Mouse (Mus musculus): ENCODE data around the gene Stard13. TPM values are rescaled to one million over a fixed set of nuclear protein-coding genes. Genes with fewer than 3 reads are reported as not detected.

Gene Stard13
- polyA plus RNA-seq, 1 experiment from 2014 or later: 7.3 TPM

DNA sequence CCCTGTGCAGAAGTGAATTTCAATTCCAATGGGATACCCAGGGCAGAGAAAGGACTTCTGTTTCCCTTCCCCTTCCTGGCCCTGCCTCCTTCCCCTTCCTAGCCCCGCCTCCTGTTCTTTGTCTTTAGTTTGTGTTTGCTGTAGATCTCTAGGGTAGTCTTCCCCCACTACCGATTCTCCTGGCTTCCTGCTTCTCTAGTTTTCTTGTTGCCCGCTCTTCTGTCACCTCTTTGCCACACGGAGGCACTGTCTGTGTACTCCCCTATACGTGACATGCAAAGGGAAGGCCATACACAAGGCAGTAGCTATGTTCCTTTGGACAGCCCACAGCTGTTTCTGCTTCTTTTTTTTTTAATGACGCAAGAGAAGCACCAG is 176.7 kb downstream of the Stard13 start:
- 0 out of 2 replicates have a peak overlapping the region, but pooled peaks have one; percentile 69 for H3K27ac ChIP-seq
- no peak overlapping the region for H3K4me3 ChIP-seq
- H3K4me1 ChIP-seq: peaks cover 19% of the 10 kb centered on the region
- no peak overlapping the region for H3K9ac ChIP-seq
- no peaks in the 10 kb centered on the region; the same call in 1 of the 2 replicates for H3K9me3 ChIP-seq (replicated peaks)
- WGBS: 68% methylated on average over 6 of the region's 6 CpGs
- H3K36me3 ChIP-seq: peaks cover 5% of the 10 kb centered on the region
- ATAC-seq (ENCODE audit: low FRiP score): no peak
- no peak overlapping the region for H3K4me2 ChIP-seq (replicated peaks)
- H3K27me3 ChIP-seq: no peaks in the 10 kb centered on the region

DNA sequence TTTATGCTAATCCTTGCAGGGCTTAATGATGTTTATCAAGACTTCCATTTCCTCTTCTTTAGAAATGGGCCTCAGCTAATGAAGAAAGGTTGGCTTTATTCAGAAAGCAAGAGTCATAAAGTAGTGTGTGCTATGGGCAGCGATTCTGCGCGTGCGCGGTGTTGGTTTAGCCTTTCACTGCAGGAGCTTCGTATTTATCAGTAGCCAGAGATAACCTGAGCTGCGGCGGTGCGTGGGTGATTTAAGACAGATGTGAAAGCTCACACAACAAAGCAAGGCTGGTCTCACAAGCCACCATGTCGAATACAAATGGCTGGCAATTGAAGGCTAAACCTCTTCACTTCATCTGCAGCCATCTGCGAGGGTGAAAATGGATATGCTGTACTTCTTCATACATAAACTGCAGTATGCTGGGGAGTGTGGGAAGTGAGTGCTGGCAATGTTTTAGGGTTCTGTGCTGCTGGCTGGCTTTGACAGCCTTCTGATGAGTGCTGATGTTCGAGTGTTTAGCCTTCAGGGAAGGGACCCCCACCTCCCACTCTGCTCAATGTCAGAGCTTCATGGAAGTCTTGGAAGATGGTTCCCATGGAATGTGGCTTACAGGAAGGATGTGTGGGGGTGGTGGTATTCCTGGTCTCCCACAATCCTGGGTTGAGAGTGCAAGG is 177.2 kb downstream of the Stard13 start:
- WGBS: 70% methylated on average over 12 of the region's 12 CpGs
- peak overlapping the region; percentile 69; the same call in 1 of the 2 replicates for H3K27ac ChIP-seq
- no peak overlapping the region for H3K4me3 ChIP-seq
- no peak overlapping the region for H3K9ac ChIP-seq
- no peak overlapping the region for H3K4me2 ChIP-seq (replicated peaks)
- 0 out of 2 replicates have a peak, but pooled peaks cover 3% of the 10 kb centered on the region for H3K36me3 ChIP-seq
- peaks cover 19% of the 10 kb centered on the region for H3K4me1 ChIP-seq
- ATAC-seq (ENCODE audit: low FRiP score): no peak
- H3K9me3 ChIP-seq (replicated peaks): no peaks in the 10 kb centered on the region
- no peaks in the 10 kb centered on the region for H3K27me3 ChIP-seq

DNA sequence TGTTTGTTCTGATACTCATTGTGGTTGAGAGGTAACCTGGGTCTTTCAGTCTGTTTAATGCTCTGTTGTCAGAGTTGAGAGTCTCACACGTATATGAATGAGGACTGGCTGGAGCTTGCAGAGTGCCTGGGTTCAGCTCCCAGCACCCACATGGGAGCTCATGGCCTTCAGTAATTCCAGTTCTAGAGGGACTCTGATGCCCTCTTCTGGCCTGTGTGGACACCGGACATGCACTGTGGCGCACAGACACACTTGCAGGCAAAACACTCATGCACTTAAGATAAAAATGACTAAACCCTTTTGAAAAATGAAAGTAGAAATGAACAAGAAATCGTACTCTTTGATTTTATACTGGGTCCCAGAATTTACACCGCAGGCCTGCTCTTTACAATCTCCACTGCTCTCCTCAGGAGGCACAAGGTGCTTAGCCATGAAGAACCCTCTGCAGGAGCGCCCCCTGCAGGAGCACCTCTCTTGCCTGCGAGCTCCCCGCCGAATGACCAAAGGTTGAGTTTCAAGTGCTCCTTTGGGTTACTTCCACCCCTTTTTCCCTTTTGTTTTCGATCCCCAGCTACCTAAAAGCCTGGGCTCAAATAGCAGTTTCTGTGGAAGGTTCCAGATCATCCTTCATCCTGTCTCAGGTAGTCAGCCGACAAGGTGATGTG is 178.1 kb downstream of the Stard13 start:
- H3K4me3 ChIP-seq: no peak overlapping the region
- peaks cover 19% of the 10 kb centered on the region for H3K4me1 ChIP-seq
- no peaks in the 10 kb centered on the region for H3K9me3 ChIP-seq (replicated peaks)
- H3K4me2 ChIP-seq (replicated peaks): no peak overlapping the region
- H3K36me3 ChIP-seq: 0 out of 2 replicates have a peak, but pooled peaks cover 3% of the 10 kb centered on the region
- WGBS: 92% methylated on average over 11 of the region's 11 CpGs
- H3K27me3 ChIP-seq: no peaks in the 10 kb centered on the region
- ATAC-seq (ENCODE audit: low FRiP score): no peak
- peak overlapping the region; percentile 30; the same call in 1 of the 2 replicates for H3K27ac ChIP-seq
- H3K9ac ChIP-seq: no peak overlapping the region

DNA sequence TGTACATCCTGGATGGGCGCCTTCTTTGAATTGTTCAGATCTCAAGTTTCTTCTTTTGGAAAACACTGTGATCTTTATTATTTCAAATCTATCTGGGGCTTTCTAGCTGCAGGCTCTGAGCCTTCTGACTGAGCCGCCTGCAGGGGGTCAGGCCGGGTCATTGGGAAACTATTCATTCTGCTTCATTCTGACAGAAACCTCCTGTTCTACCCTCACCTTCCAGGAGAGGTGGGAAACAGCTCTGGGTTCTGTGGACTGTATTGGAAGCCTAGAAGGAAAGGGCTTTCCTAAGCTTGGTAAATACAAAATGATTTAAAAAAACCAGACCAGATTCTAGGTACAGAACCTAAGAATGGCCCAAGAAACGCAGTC is 178.9 kb downstream of the Stard13 start:
- no peak overlapping the region for H3K4me3 ChIP-seq
- peaks cover 16% of the 10 kb centered on the region for H3K4me1 ChIP-seq
- H3K9me3 ChIP-seq (replicated peaks): no peaks in the 10 kb centered on the region
- H3K9ac ChIP-seq: no peak overlapping the region
- H3K27me3 ChIP-seq: no peaks in the 10 kb centered on the region
- no peak overlapping the region for H3K27ac ChIP-seq
- no peak for ATAC-seq (ENCODE audit: low FRiP score)
- no peak overlapping the region for H3K4me2 ChIP-seq (replicated peaks)
- 48% methylated on average over 4 of the region's 4 CpGs for WGBS
- H3K36me3 ChIP-seq: 0 out of 2 replicates have a peak, but pooled peaks cover 3% of the 10 kb centered on the region

DNA sequence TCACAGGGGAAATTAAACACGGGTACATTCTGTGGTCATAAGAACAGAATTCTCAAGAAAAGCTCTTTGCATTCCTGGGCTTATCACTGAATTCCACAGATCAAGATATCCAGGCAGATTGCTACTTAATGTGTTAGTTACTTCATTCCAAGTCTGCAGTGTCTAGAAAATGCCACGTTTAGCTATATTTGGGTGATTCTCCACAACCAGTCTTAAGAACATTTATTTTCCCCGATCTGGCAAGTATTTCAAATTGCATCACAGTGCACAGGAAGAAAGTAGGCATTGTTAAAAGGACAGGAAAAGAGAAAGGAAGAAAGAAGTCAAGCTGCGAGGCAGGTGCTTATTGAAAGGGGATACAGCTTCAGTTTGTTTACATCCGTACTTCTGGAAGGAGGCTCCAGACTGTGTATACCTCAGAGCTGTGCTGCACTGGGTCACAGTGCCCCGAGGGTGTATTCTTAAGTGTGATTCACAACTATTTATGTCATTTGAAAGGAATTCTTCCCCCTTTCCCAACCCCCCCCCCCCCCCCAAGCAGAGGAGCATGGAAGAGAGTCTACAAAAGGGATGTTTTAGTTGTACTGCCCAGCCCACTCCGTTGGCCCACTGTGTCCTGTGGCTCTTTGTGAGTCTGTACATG is 179.4 kb downstream of the Stard13 start:
- H3K27me3 ChIP-seq: no peaks in the 10 kb centered on the region
- H3K4me2 ChIP-seq (replicated peaks): no peak overlapping the region
- no peaks in the 10 kb centered on the region for H3K9me3 ChIP-seq (replicated peaks)
- no peak overlapping the region for H3K9ac ChIP-seq
- H3K36me3 ChIP-seq: 0 out of 2 replicates have a peak, but pooled peaks cover 3% of the 10 kb centered on the region
- no peak overlapping the region for H3K27ac ChIP-seq
- ATAC-seq (ENCODE audit: low FRiP score): 0 out of 2 replicates have a peak, but pooled peaks have one; percentile 60
- H3K4me1 ChIP-seq: peaks cover 16% of the 10 kb centered on the region
- no peak overlapping the region for H3K4me3 ChIP-seq
- WGBS: 38% methylated on average over 7 of the region's 7 CpGs

DNA sequence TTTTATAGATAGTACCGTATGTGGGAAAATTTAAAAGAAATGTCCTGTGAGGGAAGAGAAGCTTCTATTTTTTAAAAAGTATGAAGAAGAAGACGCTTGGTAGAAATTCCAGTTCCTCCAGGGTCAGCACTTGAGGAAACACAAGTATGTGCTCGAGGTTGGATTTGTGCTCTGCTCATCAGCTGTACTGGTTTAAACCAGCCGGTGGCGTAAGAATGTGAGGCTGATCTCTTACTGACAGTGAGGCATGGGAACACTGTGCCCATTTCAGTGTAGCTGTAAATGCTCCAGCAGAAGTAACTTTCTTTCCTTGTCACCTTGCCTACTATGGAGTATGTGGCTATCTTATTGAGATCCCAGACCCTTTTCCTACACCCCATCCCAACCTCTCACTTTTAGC is 180.4 kb downstream of the Stard13 start:
- Histone ChIP-seq H3K27me3 (no peaks in the 10 kb centered on the region), H3K9ac (no peak overlapping the region), H3K9me3 (replicated peaks) (no peaks in the 10 kb centered on the region), H3K4me3 (no peak overlapping the region), H3K4me2 (replicated peaks) (no peak overlapping the region), H3K4me1 (peaks cover 16% of the 10 kb centered on the region), H3K36me3 (no peaks in the 10 kb centered on the region), H3K27ac (no peak overlapping the region)
- ATAC-seq (ENCODE audit: low FRiP score): no peak
- 88% methylated on average over 5 of the region's 5 CpGs for WGBS

DNA sequence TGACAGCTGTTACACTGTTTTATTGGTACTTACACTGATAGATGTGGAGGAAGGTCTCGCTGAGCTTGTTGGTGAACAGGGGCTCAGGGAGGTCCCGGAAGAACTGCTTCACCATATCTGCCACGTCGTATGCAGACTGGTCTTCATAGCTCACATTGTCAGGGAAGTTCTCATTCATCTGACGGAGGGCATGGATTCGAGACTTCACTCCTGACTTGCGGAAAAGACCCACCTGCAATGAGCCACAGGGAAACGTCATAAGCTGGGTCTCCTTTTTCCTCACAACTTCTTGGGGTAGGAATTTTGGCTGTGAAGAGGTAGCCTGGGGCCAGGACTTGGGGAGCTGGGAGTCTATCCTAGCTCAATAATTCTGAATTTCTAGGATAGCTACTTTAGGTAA is 181.3 kb downstream of the Stard13 start:
- H3K9ac ChIP-seq: no peak overlapping the region
- no peak for ATAC-seq (ENCODE audit: low FRiP score)
- no peak overlapping the region for H3K27ac ChIP-seq
- H3K4me1 ChIP-seq: peaks cover 16% of the 10 kb centered on the region
- no peaks in the 10 kb centered on the region for H3K27me3 ChIP-seq
- no peak overlapping the region for H3K4me2 ChIP-seq (replicated peaks)
- WGBS: 96% methylated on average over 8 of the region's 8 CpGs
- H3K4me3 ChIP-seq: no peak overlapping the region
- no peaks in the 10 kb centered on the region for H3K9me3 ChIP-seq (replicated peaks)
- no peaks in the 10 kb centered on the region for H3K36me3 ChIP-seq

DNA sequence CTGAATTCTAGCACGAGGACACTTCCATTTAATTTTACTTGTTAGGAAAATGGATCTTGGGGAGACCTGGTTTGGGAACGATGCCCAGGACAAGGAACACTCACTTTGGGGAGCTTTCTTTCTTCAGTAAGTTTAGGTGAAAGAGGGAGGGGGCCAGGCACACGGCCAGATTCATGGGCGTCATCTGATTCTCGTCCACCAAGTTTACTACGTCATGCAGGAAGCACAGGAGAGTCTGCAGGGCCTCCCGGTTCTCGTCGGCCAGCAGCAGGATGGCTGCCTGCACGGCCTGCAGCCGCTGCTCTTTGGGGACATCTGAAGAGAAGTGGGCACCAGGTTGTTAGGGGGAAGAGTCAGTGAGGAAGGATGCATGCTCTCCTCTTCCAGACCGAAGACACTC is 186.1 kb downstream of the Stard13 start:
- H3K4me3 ChIP-seq: no peak overlapping the region
- no peaks in the 10 kb centered on the region for H3K36me3 ChIP-seq
- WGBS: 82% methylated on average over 12 of the region's 12 CpGs
- H3K9me3 ChIP-seq (replicated peaks): no peaks in the 10 kb centered on the region
- no peak overlapping the region for H3K27ac ChIP-seq
- H3K9ac ChIP-seq: no peak overlapping the region
- ATAC-seq (ENCODE audit: low FRiP score): no peak
- H3K4me1 ChIP-seq: no peaks in the 10 kb centered on the region
- no peaks in the 10 kb centered on the region for H3K27me3 ChIP-seq
- H3K4me2 ChIP-seq (replicated peaks): no peak overlapping the region

DNA sequence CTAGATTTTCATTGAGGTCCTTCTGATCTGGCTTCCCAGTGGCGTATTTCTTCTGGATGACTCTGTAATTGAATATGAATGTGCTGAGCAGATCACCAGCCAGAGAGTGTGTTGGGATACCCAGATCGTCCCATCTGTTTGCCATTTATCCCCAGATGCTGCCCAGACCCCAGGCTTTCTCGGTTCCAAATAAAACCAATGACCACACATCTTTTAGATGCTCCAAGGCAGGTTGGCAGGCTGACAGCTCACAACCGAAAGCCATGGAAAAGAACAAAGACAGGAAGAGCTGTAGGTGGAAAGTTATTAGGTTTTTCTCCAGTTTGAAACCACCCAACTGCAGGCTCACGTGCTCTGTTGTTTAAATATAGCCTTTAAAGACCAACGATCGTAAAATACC is 186.7 kb downstream of the Stard13 start:
- Histone ChIP-seq H3K4me1 (no peaks in the 10 kb centered on the region), H3K4me2 (replicated peaks) (no peak overlapping the region), H3K9me3 (replicated peaks) (no peaks in the 10 kb centered on the region), H3K36me3 (no peaks in the 10 kb centered on the region), H3K27ac (no peak overlapping the region), H3K9ac (no peak overlapping the region), H3K4me3 (no peak overlapping the region), H3K27me3 (no peaks in the 10 kb centered on the region)
- WGBS: 72% methylated on average over 7 of the region's 7 CpGs
- no peak for ATAC-seq (ENCODE audit: low FRiP score)

DNA sequence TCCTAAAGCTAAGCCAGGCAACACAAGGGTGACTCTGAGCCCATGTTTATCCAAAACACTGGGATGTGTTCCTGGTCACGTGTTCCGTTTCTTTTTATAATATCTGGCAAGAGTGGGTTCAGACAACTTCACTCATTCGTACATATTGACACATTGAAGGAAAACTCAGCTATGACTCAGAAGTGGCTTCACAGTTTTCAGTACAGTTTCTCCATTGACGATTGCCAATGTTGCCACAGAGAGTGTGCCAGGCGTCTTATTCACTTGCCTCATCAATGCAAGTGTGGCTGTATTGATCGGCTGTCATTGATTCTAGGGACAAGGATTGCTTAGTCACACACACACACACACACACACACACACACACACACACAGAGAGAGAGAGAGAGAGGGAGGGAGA is 187.5 kb downstream of the Stard13 start:
- Histone ChIP-seq H3K4me3 (no peak overlapping the region), H3K9ac (no peak overlapping the region), H3K9me3 (replicated peaks) (no peaks in the 10 kb centered on the region), H3K4me2 (replicated peaks) (no peak overlapping the region), H3K36me3 (no peaks in the 10 kb centered on the region), H3K27ac (no peak overlapping the region), H3K4me1 (no peaks in the 10 kb centered on the region), H3K27me3 (no peaks in the 10 kb centered on the region)
- 90% methylated on average over 6 of the region's 6 CpGs for WGBS
- ATAC-seq (ENCODE audit: low FRiP score): no peak

DNA sequence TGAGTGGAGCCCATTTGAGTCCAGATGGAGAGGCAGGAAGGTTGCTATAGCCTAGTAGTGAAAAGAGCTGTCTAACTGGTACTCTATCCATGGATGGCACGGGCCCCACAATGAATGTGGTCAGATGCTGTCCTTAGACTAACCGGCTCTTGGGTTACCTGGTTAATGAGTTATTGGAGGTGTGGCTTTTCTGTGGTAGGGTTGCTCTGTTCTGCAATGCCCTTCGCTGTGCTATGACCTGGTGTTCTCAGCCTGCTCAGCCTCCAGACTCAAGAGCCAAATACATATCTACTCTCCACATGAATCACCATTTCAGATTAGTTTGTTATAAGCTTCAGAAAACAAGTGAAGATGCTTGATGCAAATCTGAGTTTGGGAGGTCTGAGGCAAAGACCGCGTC is 190.7 kb downstream of the Stard13 start:
- no peak overlapping the region for H3K27ac ChIP-seq
- H3K4me3 ChIP-seq: no peak overlapping the region
- H3K27me3 ChIP-seq: no peaks in the 10 kb centered on the region
- no peaks in the 10 kb centered on the region for H3K36me3 ChIP-seq
- no peak for ATAC-seq (ENCODE audit: low FRiP score)
- no peaks in the 10 kb centered on the region for H3K4me1 ChIP-seq
- WGBS: 91% methylated on average over 5 of the region's 5 CpGs
- H3K9ac ChIP-seq: no peak overlapping the region
- H3K4me2 ChIP-seq (replicated peaks): no peak overlapping the region
- no peaks in the 10 kb centered on the region for H3K9me3 ChIP-seq (replicated peaks)

DNA sequence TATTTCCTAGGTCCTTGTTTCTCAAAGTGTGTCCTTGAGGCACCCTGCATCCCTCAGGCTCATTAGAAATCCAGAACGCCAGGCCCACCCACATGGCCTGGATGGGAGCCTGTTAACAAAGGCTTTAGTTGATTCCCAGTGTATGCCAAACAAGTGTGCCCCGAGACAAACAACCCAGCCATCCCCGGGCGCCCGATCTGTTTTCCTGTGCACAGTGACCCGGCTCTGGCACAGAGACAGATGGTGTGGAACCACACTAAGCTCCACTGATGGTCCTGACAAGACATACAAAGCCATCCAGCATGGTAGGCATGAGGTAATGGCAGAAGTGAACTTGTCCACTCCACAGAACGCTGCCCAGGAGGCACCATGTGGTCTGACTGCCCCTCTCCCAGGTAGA is 195.8 kb downstream of the Stard13 start:
- Histone ChIP-seq H3K27ac (no peak overlapping the region), H3K9me3 (replicated peaks) (no peaks in the 10 kb centered on the region), H3K9ac (no peak overlapping the region), H3K4me1 (no peaks in the 10 kb centered on the region), H3K4me3 (no peak overlapping the region), H3K27me3 (no peaks in the 10 kb centered on the region), H3K4me2 (replicated peaks) (no peak overlapping the region), H3K36me3 (no peaks in the 10 kb centered on the region)
- WGBS: 74% methylated on average over 7 of the region's 7 CpGs
- ATAC-seq (ENCODE audit: low FRiP score): no peak
